Mouse (Mus musculus) hindbrain, embryonic 15.5 days (tissue): ENCODE data around the gene Gm42420. TPM values are rescaled to one million over a fixed set of nuclear protein-coding genes. Genes with fewer than 3 reads are reported as not detected.

ENCODE experiments used
- ATAC-seq: fragments of 200-750 bp; cut with Nextera tagmentation; 2 replicates; pipeline ENCODE4 v1.8.0; 2017; ENCODE audit warnings: low read depth, moderate number of reproducible peaks, moderate TSS enrichment; ENCODE audit not compliant: low FRiP score
- H3K27ac ChIP-seq: fragments of 300-500 bp; sonication (generic); replicated peaks from 2 replicates; pipeline ENCODE4 v1.5.1; 2015; ENCODE audit warnings: mild to moderate bottlenecking, inconsistent platforms
- H3K27me3 ChIP-seq: fragments of 300-500 bp; sonication (generic); 2 replicates; pipeline ENCODE4 v1.6.1; 2015; ENCODE audit warnings: control low read depth, inconsistent platforms
- H3K36me3 ChIP-seq: fragments of 300-500 bp; sonication (generic); 2 replicates; pipeline ENCODE4 v1.6.1; 2015; ENCODE audit warnings: control low read depth, inconsistent platforms
- H3K4me1 ChIP-seq: fragments of 300-500 bp; sonication (generic); replicated peaks from 2 replicates; pipeline ENCODE4 v1.6.1; 2015; ENCODE audit warnings: control low read depth, inconsistent platforms
- H3K4me2 ChIP-seq: fragments of 300-500 bp; sonication (generic); 2 replicates; pipeline ENCODE4 v1.6.1; 2015; ENCODE audit warnings: moderate library complexity, mild to moderate bottlenecking, inconsistent platforms
- H3K4me3 ChIP-seq: fragments of 300-500 bp; sonication (generic); 2 replicates; pipeline ENCODE4 v1.5.1; 2015; ENCODE audit warnings: mild to moderate bottlenecking, inconsistent platforms
- H3K9ac ChIP-seq: fragments of 300-500 bp; sonication (generic); 2 replicates; pipeline ENCODE4 v1.6.1; 2015; ENCODE audit warnings: inconsistent platforms
- H3K9me3 ChIP-seq: fragments of 300-500 bp; sonication (generic); 2 replicates; pipeline ENCODE4 v1.6.1; 2016; ENCODE audit warnings: control low read depth, inconsistent platforms
- WGBS: fragments of 180-500 bp; shearing (Covaris S2); methylation state at CpG from one replicate; pipeline ENCODE4 v1.1.7; 2015; 5-methylcytosine and 5-hydroxymethylcytosine counted together
- polyA plus RNA-seq: library from polyadenylated mRNA; unstranded; fragments of >200 nt; fragmentation: Nextera tagmentation; extraction: Ambion mirVana; gene quantifications from 2 replicates; pipeline ENCODE4 v1.2.1, GENCODE M21; 2015

Gm42420 gene
- 0.59 and 3.5 TPM in 2 replicates for polyA plus RNA-seq

DNA sequence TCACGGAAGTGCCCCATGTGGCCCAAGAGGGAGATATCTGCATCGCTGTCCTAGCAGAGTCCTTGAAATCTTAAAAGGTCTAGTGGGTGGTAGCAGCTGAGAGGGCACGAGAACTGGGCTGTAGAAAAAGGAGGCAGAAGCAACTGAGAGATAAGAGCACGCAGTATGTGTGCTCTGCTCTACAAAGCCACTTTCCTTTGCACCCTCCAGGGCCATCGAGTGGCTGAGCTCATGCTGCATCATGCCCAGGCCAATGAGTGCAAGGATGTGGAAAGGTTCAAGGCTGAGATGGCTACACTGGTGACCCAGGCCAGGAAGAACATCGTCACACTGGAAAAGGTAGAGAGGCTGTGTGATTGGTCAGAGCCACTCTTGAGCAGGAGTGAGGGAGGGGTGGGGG, at the start of gene Gm42420:
TSS of gene Gm42420 (plus strand) at position 237 of the 400 bp plus-strand sequence.
- peaks cover 59% of the 10 kb centered on the region for H3K36me3 ChIP-seq
- no peaks in the 10 kb centered on the region for H3K4me1 ChIP-seq
- H3K27me3 ChIP-seq: no peaks in the 10 kb centered on the region
- no peak within 1 kb of the TSS for H3K4me3 ChIP-seq
- H3K4me2 ChIP-seq: no peak within 1 kb of the TSS
- H3K9ac ChIP-seq: no peak within 1 kb of the TSS
- WGBS: 88% methylated on average over 6 of the region's 6 CpGs
- no peak within 1 kb of the TSS for H3K27ac ChIP-seq
- ATAC-seq: no peak
- H3K9me3 ChIP-seq: no peaks in the 10 kb centered on the region

DNA sequence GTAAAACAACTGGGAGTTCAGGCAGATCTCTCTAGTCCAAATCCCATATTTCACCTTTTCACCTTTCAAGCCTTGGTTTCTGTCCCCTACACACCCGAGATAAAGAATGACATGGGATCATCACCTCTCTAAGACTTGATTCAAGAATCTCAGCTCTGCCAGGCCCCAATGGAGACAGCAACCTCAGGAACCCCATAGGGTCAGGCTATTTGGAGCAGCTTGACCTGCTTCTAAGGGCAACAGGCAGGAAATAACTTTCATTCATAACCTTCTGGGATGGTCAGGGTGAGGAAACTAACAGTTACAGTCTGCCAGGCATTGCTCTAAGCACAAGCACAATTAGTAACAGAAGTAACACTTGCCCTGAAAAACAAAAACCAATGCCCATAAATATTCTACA, 48.9 kb upstream of the Gm42420 start:
- no peak overlapping the region for H3K4me2 ChIP-seq
- ATAC-seq: no peak
- H3K4me3 ChIP-seq: no peak overlapping the region
- WGBS: 61% methylated on average over 1 of the region's 1 CpGs
- no peaks in the 10 kb centered on the region for H3K36me3 ChIP-seq
- H3K4me1 ChIP-seq: peaks cover 29% of the 10 kb centered on the region
- H3K9me3 ChIP-seq: no peaks in the 10 kb centered on the region
- no peak overlapping the region for H3K9ac ChIP-seq
- no peaks in the 10 kb centered on the region for H3K27me3 ChIP-seq
- no peak overlapping the region for H3K27ac ChIP-seq

DNA sequence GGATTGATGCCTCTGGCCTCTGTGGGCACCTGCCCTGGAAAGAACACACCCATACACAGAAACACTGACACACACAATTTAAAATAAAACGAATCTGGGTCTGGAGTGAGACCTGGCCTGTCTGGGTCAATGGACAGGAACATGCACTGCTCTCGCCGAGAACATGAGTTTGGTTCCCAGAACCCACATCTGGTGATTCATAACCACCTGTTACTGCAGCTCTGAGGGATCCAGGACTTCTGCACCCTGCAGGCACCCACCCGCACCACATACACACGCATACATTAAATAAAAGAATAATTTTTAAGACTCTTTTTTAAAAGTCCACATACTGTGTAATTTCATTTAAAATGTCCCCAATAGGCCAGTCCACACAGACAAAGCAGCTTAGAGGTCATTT, 48.3 kb upstream of the Gm42420 start:
- ATAC-seq: no peak
- H3K4me1 ChIP-seq: peaks cover 32% of the 10 kb centered on the region
- H3K27me3 ChIP-seq: no peaks in the 10 kb centered on the region
- no peak overlapping the region for H3K4me3 ChIP-seq
- no peak overlapping the region for H3K4me2 ChIP-seq
- H3K9me3 ChIP-seq: no peaks in the 10 kb centered on the region
- H3K9ac ChIP-seq: no peak overlapping the region
- no peaks in the 10 kb centered on the region for H3K36me3 ChIP-seq
- WGBS: 96% methylated on average over 5 of the region's 5 CpGs
- no peak overlapping the region for H3K27ac ChIP-seq

DNA sequence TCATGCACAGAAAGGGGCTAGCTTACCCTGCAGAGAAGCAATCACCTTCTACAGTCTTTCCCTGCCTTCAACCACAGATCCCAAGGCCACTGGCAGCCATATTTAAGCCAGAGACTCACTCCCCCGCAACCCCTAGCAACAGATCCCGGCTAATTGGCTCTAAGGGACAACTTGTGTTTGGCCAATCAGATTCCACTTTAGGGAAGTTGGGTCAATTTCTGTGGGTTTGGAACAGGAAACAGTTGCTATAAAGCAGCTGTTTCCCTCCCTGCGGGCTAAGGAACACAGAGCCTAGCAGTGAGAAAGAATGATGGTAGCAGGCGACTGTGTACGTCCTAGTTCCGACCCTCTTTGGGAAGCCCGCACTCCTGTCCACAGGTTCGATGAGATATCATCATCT, 47.3 kb upstream of the Gm42420 start:
- peaks cover 42% of the 10 kb centered on the region for H3K4me1 ChIP-seq

DNA sequence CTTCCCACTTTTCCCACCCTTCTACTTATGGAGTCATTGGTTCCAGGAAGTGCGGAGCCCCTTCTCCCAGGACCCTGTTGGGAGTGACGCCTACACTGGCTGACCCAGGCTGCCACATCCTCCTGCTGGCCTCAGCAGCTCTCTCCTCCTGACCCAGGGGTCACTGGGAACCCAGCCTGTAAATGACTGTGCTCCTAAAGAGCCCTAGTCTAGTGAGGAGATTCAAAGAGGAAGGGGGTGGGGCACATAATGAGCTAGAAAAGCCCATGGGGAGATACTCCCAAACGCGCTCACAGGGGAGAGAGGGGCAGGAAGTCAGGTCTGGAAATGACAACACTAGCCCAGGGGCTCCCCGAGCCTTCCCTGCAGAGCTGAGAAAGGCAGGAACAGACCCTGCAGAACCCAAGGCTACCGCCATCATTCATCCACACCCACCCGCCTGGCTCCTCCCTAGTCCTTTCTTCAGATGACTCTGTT, 45.8 kb upstream of the Gm42420 start:
- Histone ChIP-seq H3K4me1 (peaks cover 56% of the 10 kb centered on the region), H3K9ac (no peak overlapping the region), H3K9me3 (no peaks in the 10 kb centered on the region), H3K27ac (peak overlapping the region; percentile 69), H3K4me2 (peak overlapping the region; percentile 44), H3K4me3 (no peak overlapping the region), H3K27me3 (no peaks in the 10 kb centered on the region), H3K36me3 (no peaks in the 10 kb centered on the region)
- ATAC-seq: peak; percentile 46
- WGBS: 14% methylated on average over 7 of the region's 7 CpGs

More for the DNA sequence above, 47.3 kb upstream of the Gm42420 start:
- Histone ChIP-seq H3K27ac (no peak overlapping the region), H3K9me3 (no peaks in the 10 kb centered on the region), H3K27me3 (no peaks in the 10 kb centered on the region), H3K9ac (no peak overlapping the region), H3K4me2 (no peak overlapping the region), H3K36me3 (no peaks in the 10 kb centered on the region), H3K4me3 (no peak overlapping the region)
- ATAC-seq: no peak
- WGBS: 80% methylated on average over 8 of the region's 8 CpGs

DNA sequence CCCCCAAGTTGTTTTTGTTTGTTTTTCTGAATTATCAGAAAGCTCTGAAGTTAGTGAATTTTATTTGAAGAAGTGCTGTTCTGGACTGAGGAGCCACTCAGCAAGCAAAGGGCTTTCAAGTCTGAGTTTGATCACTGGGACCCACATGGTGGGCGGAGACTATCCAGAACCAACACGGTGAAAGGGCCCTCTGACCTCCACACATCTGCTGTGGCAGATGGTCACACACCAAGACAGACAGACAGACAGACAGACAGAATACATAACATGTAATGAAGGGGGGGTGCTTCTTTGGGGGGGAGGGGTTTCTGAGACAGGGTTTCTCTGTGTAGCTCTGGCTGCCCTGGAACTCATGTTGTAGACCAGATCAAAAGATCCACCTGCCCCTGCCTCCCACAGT, 45.0 kb upstream of the Gm42420 start:
- no peaks in the 10 kb centered on the region for H3K36me3 ChIP-seq
- 0 out of 2 replicates have a peak overlapping the region, but pooled peaks have one; percentile 69 for H3K27ac ChIP-seq
- H3K4me3 ChIP-seq: no peak overlapping the region
- 42% methylated on average over 2 of the region's 2 CpGs for WGBS
- no peak overlapping the region for H3K4me2 ChIP-seq
- H3K9ac ChIP-seq: no peak overlapping the region
- H3K9me3 ChIP-seq: no peaks in the 10 kb centered on the region
- no peak for ATAC-seq
- no peaks in the 10 kb centered on the region for H3K27me3 ChIP-seq
- peaks cover 62% of the 10 kb centered on the region for H3K4me1 ChIP-seq

DNA sequence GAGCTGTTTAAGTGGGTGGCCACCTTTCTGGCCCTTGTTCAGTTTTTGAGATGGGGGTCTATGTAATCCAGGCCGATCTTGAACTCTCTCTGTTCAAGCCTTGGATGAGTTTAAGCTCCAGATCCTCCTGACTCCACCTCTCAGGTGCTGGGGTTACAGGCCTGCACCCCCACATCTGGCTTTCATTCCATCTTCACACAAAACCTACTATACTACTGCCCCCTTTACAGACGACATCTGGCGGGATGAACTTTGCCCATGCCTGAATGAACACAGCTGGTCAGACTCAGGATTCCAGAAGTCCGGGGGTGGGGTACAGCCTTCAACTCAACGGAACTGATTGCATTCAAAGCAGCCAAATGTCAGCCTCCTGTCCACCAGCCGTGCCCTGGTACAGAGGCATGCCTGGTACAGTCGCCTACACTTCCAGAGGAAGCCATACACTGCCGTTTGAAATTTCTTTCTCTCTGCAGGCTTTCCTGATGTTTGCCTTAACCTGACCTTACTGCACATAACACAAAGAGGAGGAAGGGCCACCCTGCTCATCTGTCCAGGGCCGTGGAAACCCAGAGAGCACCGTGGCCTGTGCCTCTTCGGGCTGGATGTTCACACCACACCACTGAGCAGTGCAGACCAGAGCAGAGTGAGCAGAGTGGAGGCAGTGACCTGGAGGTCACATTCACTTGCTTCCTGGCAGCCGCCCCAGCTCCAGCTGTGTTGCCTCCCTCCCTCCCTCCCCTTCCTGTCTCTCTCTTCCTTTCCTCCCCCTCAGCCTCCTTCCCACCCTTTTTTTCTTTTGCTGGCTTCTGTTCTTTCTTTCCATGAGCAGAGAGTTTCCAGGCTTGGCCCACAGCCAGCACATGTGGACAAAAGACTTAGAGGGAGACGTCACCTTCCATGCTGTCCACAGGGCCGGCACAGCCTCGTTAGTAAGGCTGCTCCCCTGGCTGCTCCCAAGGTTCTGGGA, 42.6 kb upstream of the Gm42420 start:
- H3K27ac ChIP-seq: peak overlapping the region; percentile 80
- H3K27me3 ChIP-seq: no peaks in the 10 kb centered on the region
- H3K4me1 ChIP-seq: peaks cover 74% of the 10 kb centered on the region
- no peak overlapping the region for H3K9ac ChIP-seq
- no peaks in the 10 kb centered on the region for H3K36me3 ChIP-seq
- 14% methylated on average over 14 of the region's 15 CpGs for WGBS
- H3K4me3 ChIP-seq: no peak overlapping the region
- no peaks in the 10 kb centered on the region for H3K9me3 ChIP-seq
- ATAC-seq: peak; percentile 84
- peak overlapping the region; percentile 5; the same call in 1 of the 2 replicates for H3K4me2 ChIP-seq

DNA sequence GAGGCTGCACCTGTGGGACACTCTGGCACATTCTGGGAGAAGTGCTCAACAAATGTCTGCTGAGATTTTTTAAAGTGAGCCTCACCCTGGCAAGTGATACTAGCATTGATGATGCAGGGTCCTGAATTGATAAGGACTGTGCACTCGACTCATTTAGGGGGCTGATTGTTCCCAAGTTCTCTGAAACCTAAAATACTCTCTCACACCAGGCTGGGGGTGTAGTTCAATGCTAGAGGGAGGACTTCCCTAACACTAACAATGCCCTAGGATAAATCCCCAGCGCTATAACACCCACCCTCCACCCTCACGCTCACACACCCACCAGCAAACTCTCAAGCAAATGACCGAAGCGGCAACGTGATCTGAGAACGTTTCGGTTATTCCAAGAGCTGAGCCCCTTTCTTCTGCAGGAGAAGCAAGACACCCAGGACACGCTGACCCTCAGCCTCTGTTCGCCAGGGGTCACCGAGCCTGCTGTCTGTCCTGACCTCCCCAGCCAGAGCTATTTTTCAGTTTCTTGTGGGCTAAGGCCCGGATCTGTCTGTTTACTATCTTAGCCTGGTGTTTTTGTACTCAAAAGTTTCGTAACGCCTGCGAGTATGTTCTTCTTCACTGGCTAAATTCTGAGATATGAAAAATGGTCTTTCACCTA, 41.7 kb upstream of the Gm42420 start:
- Histone ChIP-seq H3K36me3 (no peaks in the 10 kb centered on the region), H3K27me3 (no peaks in the 10 kb centered on the region), H3K4me1 (peaks cover 73% of the 10 kb centered on the region), H3K4me2 (0 out of 2 replicates have a peak overlapping the region, but pooled peaks have one; percentile 5), H3K4me3 (no peak overlapping the region), H3K9ac (no peak overlapping the region), H3K27ac (peak overlapping the region; percentile 80), H3K9me3 (no peaks in the 10 kb centered on the region)
- no peak for ATAC-seq
- WGBS: 21% methylated on average over 15 of the region's 15 CpGs

DNA sequence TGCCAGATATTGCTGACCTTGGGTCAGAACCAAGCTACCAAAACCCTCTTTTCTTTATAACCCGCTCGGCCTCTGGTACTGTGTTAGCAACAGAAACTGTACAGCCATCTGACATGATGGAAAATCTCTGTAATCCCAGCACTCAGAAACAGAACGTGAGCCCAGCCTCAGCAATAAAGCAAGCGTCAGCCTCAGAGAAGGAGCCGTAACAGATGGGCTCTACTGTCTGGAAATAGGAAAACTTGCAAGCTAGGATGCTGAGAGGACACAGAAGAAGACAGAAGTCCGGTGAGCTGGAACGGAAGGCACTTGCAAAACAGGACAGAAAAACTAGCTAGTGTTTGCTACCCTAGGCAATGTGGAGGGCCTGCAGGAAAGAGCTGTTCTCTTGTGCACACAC, 40.1 kb upstream of the Gm42420 start:
- no peak for ATAC-seq
- no peak overlapping the region for H3K4me2 ChIP-seq
- H3K4me1 ChIP-seq: peaks cover 57% of the 10 kb centered on the region
- no peak overlapping the region for H3K4me3 ChIP-seq
- WGBS: 82% methylated on average over 7 of the region's 7 CpGs
- no peak overlapping the region for H3K9ac ChIP-seq
- H3K9me3 ChIP-seq: no peaks in the 10 kb centered on the region
- no peaks in the 10 kb centered on the region for H3K36me3 ChIP-seq
- H3K27me3 ChIP-seq: no peaks in the 10 kb centered on the region
- no peak overlapping the region for H3K27ac ChIP-seq

DNA sequence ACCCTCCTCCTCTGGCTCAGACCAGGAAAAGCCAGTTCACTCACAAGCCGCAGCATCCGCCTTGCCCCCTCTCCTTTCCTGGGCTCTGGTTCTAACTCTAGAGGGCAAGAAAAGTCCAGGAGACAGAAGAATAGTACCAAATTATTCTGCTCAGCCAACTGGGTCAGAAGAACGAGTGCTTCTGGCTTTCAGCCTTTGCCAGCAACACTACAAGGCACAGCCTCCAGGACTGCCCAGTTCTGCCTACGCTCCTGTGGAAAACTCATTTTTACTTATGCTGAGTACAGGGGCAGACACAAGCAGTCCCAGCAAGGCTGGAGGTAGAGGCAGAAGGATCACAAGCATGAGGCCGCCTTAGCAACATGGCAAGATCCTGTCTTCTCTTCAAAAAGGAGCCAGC, 37.5 kb upstream of the Gm42420 start:
- Histone ChIP-seq H3K9ac (no peak overlapping the region), H3K36me3 (no peaks in the 10 kb centered on the region), H3K4me2 (no peak overlapping the region), H3K27ac (0 out of 2 replicates have a peak overlapping the region, but pooled peaks have one; percentile 22), H3K9me3 (no peaks in the 10 kb centered on the region), H3K4me3 (no peak overlapping the region), H3K4me1 (peaks cover 44% of the 10 kb centered on the region), H3K27me3 (no peaks in the 10 kb centered on the region)
- ATAC-seq: no peak
- 73% methylated on average over 5 of the region's 5 CpGs for WGBS

DNA sequence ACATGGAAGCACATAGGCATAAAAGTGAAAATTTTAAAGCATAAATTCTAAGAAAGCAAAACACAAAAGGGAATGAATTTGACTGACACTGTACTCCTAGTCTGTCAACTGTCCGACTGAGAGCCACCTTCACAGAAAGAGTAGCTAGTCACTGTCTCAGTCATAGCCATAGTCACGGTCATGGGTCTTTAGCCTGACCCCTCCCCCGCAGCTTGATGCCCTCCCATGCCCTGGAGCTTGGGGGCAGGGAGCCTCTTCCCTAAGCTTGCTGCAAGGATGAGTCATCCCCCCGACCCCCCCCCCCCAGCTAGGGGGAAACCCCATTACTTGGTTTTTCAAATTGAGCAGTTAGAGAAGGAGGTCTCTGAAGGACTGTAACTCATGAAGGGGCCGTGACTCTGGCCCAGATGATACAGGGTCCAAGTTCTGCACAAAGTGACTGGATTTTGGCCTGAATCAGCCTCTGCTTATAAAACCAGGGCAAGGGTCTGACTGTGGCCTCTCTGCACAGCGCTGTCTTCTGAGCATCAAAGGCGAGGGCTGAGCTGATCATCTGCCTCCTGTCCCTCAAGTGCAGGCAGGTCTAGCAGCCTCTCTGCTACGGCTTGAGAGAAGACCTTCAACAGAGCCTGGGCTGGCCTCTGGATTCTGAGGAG, 33.4 kb upstream of the Gm42420 start:
- H3K4me3 ChIP-seq: no peak overlapping the region
- WGBS: 64% methylated on average over 8 of the region's 8 CpGs
- H3K4me2 ChIP-seq: no peak overlapping the region
- H3K27me3 ChIP-seq: no peaks in the 10 kb centered on the region
- H3K9me3 ChIP-seq: no peaks in the 10 kb centered on the region
- H3K4me1 ChIP-seq: peaks cover 44% of the 10 kb centered on the region
- no peaks in the 10 kb centered on the region for H3K36me3 ChIP-seq
- H3K27ac ChIP-seq: no peak overlapping the region
- H3K9ac ChIP-seq: no peak overlapping the region
- no peak for ATAC-seq
